Mouse (Mus musculus): ENCODE measurements around the gene Sfxn1. TPM values are rescaled to one million over a fixed set of nuclear protein-coding genes. Genes with fewer than 3 reads are reported as not detected.

Sfxn1 gene
- total RNA-seq, 2 experiments from 2014 or later = 47.3 to 50.5 TPM

DNA sequence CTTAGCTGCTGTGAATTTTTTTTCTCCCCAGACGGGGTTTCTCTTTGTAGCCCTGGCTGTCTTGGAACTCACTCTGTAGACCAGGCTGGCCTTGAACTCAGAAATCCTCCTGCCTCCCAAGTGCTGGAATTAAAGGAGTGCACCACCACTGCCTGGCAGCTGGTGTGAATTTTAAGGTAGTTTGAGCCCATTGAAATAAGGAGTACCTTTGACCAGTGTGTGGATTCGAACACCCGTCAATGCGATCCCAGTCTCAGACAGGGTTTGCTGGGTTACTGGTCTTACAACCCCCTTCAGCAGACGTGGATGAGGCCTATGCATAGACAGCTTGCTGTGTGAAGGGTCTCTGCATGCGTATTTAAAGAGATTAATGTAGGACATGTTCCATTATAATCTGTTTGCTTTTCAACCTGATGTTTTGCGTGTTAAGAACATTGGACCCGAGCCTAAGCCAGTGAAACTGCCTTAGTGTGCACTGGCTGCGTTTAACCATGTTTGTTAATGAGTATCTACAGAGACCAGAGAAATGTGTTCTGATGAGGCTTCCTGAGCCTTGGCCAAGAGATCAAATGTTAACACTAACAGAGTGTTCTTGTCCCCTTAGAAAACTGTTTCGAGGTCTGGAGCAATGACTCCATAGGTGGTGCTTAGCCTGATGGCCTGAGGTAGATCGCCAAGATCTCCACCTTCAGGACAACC is 5.2 kb downstream of the Sfxn1 start:
- no peak for DNase-seq (ENCODE audit: low spot score in 2 of 2)

DNA sequence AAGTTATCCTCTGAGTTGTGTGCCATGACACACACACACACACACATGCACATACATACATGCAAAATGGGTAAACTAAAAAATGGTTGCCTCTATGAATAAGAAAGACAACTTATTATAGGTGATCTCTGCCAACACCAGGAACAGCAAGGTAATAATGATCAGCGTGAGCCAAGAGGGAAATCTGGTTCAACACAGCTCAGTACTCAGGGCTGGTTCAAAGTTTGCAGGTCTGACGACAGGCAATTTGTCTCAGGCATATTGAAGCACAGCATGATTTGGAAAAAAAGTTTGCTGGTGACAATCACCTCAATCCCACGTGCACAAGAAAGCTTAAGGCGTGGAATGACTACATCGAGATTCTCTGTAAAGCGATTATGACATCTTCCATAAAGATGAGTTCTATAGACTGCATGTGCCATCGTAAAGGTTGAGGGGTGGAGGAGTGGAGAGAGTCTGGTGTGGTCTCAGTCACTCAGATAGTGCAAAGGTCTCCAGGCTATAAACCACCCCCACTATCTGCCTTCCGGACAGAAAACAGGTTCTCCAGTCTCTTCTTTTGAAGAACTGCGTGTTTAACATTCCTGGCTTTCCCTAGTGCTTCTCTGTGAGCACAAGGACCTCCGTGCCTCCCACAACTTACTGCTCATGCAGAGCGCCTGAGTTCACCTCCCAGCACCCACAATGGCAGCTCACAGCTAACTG is 6.0 kb downstream of the Sfxn1 start:
- DNase-seq (ENCODE audit: low spot score in 2 of 2) = no peak

DNA sequence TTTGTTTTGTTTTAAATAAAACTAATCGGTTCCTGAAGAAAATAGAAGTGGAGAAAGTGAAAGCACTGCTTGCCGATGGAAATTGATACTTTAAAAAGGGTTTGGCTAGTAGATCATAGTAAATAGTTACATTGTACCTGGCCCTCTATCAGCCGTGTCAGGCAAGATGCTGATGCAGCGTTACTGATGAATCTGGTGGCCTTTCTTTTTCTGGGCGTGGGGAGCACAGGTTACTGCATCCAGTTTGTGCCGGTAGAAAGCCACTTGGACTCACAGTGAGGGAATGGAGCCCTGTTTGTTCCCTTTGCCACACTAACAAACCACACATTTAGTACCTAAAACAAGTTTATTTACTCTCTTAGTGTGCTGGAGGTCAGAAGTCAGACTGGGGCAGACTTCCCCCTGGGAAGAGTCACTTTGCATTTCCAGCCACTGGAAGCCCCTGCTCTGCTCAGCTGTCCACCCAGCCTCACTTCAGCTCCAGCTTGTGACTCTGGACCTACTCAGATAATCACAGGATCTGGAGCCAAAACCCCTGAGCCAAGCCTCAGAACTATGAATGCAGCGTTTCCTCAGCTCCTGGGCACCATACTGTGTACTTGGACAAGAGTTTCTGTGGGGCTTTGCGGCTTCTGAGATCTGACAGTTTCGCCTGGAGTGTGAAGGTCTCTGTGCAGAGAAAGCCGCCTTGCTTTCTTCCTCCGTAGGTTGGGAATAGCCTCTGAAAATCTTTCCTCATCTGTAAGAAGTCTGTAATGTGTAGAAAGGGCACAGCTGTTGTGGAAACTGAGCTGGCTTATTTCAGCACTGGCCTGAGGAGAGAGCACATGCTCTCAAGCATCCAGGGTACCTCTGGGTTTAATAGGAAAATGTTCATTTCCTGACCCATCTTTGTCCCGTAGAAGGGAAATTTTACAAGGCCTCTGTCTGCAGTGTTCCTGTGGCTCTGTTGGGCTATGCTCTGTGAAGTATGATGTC is 8.4 kb downstream of the Sfxn1 start:
- no peak for DNase-seq (ENCODE audit: low spot score in 2 of 2)

DNA sequence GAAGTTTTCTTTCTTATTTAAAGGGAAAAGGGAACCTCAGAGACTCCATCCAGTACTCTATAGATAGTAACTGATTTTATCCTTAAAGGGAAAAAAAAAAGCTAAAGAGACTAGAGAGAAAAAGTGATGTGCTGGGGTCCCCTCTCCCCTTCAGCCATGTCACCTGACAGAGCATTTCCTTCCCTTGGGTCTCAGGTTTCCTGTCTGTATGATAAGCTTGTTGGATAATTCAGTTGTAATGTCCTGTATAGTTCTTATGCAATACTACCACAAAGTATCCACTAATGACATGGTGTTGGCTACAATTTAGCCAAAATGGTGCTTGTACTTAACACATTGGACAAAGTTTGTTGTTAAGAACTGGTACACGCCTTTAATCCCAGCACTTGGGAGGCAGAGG is 9.1 kb downstream of the Sfxn1 start:
- no peak for DNase-seq (ENCODE audit: low spot score in 2 of 2)

DNA sequence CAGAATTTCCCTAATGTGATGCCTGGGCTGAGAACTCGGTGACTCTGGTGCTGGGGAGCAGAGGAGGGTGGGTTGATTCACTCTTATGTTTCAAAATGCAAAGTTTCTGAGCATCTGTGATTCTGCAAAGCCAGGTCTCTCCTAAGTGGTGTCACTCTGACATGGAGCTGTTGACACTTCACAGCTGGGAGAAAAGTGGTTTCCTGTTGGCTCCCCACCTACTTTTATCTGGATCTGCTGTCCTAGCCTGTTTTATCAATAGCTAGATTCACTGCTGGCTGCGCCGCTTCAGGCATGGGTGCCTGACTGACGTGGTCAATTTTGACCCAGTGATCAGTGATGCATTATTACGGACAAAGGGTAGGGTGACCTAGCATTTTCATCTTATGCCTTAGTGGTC is 11.3 kb downstream of the Sfxn1 start:
- DNase-seq (ENCODE audit: low spot score in 2 of 2) = no peak

DNA sequence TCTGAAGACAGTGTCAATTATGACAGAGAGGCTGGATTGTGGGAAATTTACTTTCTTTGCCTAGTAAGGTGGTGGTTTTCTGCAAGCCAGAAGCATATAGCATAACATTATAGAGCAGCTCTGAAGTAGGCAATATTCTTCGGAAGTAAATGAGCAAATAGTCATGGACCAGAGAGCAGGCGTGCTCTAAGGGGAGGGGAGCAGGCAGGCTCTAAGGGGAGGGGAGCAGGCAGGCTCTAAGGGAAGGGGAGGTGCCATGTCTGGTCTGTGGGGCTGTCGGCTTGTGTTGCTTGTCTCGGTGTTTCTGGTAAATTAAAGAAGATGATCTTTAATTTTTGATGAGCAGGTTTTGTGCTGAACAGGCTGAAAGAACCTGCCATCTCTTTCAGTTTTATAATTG is 12.5 kb downstream of the Sfxn1 start:
- DNase-seq (ENCODE audit: low spot score in 2 of 2) = no peak

DNA sequence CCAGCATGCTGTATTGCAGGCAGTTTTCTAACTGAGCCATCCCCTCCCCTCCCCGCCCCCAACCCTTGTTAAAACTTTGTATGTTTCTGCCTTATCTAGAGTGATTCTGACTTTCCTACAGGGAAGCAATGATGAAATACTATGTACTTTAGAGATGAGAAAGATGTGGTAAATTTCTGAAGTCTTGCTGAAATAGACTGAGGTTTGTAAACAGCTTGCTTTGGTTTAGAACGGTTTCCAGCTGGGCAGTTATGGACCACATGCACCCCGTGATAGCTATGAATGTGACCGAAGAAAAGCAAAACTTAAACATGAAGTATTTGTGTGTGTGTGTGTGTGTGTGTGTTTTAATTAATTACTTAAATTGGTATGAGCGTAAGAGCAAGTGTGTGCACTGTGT is 13.2 kb downstream of the Sfxn1 start:
- DNase-seq (ENCODE audit: low spot score in 2 of 2) = no peak

DNA sequence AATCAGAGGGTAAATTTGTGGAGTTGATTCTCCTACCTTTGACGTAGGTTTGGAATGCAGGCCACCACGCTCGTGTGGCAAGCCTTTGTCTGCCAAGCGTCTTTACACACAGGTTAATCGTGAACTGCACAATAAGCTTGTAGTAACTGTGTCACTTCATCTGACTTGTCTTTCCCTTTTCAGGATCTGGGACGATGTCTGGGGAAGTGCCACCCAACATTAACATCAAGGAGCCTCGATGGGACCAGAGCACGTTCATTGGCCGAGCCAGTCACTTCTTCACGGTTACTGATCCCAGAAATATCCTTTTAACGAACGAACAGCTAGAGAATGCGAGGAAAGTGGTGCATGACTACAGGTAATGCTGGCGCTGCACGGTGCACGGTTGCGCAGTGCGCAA is 13.6 kb downstream of the Sfxn1 start:
- no peak for DNase-seq (ENCODE audit: low spot score in 2 of 2)

DNA sequence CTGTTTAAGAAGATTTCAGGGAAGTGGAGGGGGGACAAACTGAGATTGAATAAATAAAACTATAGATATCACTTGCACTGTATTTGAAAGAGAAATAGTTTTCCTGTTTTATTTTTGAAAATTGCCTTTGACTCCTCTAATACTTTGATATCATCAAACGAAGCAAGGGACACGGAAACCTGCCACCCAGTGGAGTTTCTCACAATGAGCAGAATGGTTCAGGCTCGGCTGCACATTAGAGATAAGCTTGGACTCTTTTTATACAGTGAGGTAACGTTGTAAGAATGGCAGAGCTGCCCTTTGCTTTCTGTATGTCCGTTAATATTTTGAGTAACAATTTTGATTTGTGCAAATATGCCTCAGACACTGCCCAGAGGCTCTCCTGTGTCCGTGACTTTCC is 20.1 kb downstream of the Sfxn1 start:
- no peak for DNase-seq (ENCODE audit: low spot score in 2 of 2)

DNA sequence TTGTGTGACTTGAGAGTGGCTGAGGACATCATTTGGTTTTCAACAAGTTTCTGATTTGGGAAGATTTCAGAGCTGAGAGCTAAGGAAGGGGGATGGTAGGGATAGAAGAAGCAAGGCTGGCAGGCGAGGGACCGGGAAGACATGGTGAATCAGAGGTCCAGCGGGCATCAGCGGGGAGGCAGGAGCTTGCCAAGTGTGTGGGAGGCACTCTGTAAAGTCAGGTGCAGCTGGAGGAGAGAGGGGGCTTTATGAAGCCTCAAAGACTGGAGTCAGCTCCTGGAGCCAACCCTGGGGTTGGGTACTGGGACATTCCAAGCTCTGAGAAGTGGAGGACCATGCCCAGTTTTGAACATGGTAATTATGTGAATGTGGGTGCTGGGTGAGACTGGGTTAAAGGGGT is 22.7 kb downstream of the Sfxn1 start:
- DNase-seq (ENCODE audit: low spot score in 2 of 2) = no peak

DNA sequence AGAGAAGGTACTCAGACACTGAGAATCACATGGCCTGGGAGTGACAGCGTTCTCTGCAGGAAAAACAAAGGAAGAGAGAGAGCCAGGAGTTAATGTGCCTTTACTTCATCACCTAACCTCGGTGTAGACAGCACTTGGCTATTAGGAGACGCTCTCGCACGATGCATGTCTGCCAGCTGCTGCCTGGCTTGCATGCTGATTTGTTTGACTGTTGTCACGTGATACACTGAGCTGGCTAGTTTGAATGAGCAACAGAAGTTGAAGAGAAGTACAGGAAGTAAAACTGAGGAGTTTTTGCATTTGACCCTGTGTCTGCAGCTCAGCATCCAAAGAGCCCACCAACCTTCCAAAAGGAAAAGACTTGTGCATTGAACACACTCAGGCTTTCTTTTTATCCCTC is 23.3 kb downstream of the Sfxn1 start:
- no peak for DNase-seq (ENCODE audit: low spot score in 2 of 2)

DNA sequence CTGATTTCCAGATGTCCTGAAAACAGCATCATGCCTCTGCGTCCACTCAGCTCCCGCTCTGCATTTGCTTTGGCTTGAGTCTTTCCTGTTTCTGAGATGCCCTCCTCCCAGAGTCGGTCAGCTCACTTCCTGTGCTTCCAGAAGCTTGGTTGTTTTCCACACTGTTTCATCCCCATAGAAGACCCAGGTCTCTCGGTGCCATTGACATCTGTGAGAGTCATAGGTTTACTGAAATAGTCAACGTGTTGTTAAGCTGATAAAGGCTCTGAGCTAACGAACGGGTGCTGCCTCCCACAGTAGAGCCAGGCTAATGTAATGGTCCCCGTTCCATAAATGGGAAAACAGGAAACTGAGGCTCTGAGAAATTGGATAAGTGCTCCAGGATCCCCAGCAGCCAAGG is 24.1 kb downstream of the Sfxn1 start:
- no peak for DNase-seq (ENCODE audit: low spot score in 2 of 2)

DNA sequence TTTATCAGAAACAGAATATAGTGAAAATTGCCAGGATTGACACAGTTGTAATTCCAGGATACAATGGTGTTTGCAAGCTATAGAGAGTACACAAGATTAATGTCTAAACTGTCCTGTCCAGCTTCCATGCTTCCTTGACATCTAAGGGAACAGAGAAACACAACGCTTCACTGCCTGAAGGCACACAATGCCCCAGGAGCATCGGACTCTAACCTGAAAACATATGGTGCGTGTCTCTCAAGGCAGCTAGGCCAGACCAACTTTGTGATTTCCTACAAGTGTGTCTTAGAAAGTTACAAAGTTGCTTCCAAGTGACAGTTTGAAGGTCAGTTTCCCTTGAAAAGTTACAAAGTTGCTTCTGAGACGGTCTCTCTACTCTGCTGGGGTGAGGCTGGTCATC is 25.6 kb downstream of the Sfxn1 start:
- no peak for DNase-seq (ENCODE audit: low spot score in 2 of 2)

DNA sequence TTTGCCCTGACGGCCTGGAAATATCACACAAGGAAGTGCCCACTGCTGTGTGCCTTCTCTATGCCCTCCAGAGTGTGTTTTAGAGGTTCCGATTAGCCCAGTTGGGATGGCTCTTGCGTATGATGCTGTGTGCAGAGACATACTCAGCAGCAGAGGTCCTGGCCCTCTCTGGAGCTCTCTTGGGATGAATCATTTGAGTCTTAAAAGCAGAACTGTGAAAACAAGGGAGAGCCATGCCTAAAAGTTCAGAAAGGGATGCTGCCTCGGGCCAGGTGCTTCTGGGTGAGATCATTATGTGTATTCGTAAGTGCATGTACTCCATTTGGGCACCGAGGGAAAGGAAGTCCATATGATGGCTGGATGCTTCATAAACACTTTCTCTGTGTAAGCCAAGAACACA is 26.1 kb downstream of the Sfxn1 start:
- no peak for DNase-seq (ENCODE audit: low spot score in 2 of 2)

DNA sequence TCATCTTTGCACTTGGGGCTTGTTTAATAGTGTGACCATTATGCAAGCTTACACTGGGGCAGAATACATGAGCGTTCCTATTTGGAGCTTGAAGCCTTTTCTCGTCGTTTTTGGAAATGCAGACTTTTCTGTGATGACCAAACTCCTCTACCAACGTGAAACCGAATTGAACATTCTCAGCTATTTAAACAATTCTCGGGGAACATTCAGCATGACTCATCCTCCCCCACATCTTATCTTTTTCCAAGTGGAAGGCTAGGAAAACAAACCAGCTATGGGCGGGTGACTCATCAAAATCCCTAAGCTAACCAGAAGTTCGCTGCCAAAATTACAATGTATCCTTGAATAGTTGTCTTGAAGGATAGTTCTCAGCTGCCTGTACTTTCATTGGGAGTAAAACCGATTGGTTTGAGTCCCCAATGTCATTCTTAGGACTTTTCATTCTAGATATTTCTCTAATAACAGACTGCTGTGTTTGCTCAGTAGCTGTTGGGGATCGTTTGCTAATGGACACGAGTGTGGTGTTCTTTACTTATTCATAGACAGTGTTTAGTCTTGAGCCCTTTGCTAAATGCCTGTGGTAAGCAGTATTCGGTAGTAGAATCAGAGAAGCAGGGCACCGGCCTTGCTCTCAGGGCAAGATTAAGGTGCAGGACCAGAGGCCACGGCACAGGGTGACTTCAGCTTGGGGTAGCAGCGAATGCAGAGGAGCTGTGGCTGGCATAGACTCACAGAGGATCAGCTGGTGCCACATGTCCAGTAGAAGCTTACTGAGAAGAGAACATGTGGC is 29.6 kb downstream of the Sfxn1 start:
- peak; percentile 65 to 78 for DNase-seq (ENCODE audit: low spot score in 2 of 2)

DNA sequence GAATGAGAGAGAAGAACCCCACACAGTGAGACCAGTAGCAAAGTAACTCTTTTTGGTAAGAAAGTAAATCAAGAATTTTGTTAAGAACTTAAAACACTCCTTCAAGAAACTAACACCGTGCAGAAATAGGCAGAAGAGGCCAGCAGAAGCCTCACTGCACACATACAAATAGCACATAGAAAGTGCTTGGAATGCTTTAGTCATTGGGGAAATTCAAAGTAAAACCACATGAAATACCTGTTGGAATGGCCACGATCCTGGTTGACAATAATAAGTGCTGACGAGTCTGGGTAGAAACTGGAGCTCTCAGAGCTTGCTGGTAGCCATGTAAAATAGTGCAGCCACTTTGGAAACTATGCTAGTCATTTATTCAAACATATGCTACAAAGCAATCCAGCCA is 30.4 kb downstream of the Sfxn1 start:
- DNase-seq (ENCODE audit: low spot score in 2 of 2) = no peak

DNA sequence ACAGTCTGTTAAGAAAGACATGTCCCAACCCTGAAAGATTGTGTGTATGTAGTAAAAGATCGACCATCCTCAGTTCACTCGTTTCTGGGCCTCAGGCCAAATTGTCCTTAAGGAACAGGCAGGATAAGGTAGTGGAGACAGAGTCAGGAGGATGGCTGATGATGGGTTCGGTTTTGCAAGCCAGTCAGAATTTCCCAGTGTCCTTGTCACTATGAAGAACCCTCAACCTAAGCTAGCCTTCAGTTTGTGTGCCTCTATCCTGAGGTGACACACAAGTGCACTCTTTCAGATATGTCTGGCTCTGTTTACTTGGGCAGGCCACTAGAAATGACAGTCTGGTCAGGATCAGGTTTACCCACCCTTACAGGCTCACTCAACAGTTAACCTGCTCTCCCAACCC is 31.6 kb downstream of the Sfxn1 start:
- no peak for DNase-seq (ENCODE audit: low spot score in 2 of 2)

DNA sequence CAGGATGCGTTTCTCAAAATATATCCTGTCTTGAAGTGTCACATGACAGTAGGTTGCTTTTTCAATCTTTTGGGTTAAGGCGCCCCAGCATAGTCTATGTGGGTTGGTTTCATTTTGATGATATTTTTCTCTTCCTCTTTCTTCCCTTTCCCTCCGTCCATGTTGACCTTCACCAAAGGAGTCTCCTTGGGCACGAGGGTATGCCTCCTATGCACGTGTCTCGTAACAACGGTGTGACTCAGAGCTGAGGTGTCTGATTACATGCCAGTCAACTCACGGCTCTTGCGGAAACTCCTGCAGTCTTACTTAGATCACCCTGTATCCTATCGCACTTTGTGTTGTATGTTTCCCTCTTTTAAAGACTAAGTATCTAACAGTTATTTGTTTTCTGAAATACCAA is 32.2 kb downstream of the Sfxn1 start:
- no peak for DNase-seq (ENCODE audit: low spot score in 2 of 2)

DNA sequence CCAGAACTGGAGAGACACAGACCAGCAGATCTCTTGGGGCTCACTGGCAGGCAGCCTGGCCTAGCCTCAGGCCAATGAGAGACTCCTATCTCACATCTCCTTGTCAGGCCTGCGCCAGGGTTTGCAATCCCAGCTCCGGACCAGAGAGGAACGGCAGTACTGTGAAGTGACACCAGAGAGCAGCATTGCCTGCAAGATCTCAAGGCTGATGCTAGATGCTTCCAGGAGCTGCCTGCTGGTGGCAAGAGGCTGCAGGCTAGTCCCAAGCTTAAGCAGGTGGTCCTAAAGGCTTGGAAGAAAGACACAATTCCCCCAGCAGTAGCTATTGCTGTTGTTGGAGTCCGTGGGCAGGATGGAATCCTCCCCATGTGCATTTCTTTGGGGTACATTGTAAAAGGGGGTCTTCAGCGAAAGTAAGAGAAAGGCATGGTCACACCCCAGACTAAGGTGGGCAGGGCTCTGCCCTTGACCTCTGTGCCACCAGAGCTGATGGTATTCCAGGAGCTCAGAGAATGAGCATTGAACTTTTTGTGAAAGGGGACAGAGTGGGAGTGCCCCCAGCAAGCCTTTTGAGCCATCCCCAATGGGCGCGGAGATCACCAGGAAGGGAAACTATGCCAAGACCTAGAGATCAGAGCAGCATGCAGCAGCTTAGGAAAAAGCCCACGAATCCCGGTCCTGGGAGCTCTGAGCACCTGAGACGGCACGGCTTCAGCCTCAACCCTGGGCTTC is 42.3 kb downstream of the Sfxn1 start:
- peak; percentile 89 for DNase-seq (ENCODE audit: low spot score in 2 of 2)

DNA sequence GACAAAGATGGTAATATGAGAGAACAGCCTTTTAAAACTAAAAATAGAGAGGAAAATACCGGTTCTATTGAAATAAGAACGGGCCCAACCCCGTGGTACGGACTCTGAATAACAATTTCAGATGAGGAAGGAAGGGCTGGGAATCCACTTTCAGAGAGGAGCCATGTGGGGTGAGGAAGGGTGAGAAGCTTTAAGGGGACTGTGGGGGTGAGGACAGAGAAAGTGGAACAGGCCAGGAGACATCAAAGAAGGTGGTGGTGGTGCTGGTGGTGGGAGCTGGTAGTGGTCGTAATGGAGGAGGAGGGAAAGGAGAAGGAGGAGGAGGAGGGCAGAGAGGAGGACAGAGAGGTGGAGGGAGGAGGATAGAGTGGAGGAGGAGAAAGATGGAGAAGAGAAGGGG is 43.3 kb downstream of the Sfxn1 start:
- no peak for DNase-seq (ENCODE audit: low spot score in 2 of 2)
